Mouse (Mus musculus) kidney, adult 2 months (tissue): ENCODE results near the gene Atp7b.

Experiments
- CTCF ChIP-seq: fragments of 200-500 bp; conservative IDR thresholded peaks from 2 replicates; pipeline ENCODE4 v1.5.1; 2011; ENCODE audit warnings: low read depth, mild to moderate bottlenecking, control low read depth, low read length, moderate library complexity, mixed read lengths; ENCODE audit not compliant: insufficient read depth, insufficient read length
- POLR2A ChIP-seq: fragments of 200-500 bp; IDR thresholded peaks from one replicate; pipeline ENCODE4 v1.6.1; 2011; ENCODE audit warnings: low read depth, low read length, control low read depth

DNA sequence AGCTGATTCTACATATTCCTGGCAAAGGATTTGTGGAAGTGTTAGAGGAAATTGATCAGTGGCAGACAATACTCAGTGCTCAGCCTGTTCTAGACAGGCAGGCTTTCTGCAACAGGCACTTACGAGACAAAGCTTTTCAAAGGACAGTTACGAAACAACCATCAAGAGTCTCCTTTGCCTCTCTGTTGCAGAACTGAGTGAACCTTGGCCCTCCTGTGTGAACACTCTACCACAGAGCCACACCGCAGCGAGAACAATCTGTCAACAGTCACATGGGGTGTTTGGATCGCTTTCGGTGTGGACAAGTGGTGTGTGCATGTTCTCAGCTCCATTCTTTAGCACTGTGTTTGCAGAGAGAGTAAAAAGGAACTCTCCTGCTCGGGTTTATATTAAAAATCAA lies 23.1 kb downstream of the Atp7b start:
- no peak for TF ChIP-seq POLR2A
- TF ChIP-seq CTCF = no peak
